Mouse (Mus musculus) C2C12 (cell line): Measurements from ENCODE around the gene Fyb2.

Experiments used
- CEBPB ChIP-seq: IDR thresholded peaks from one replicate; pipeline ENCODE4 v1.6.1; 2011; ENCODE audit warnings: low read depth, mild to moderate bottlenecking, control low read depth, moderate library complexity
- CTCF ChIP-seq: IDR thresholded peaks from one replicate; pipeline ENCODE4 v1.5.1; 2011; ENCODE audit not compliant: control insufficient read depth, insufficient read depth, insufficient read length
- FOSL1 ChIP-seq: IDR thresholded peaks from one replicate; pipeline ENCODE4 v1.8.0; 2011; ENCODE audit warnings: mild to moderate bottlenecking, low read length; ENCODE audit not compliant: poor library complexity, insufficient read depth, severe bottlenecking
- MAX ChIP-seq: IDR thresholded peaks from one replicate; pipeline ENCODE4 v1.6.1; 2011; ENCODE audit warnings: mild to moderate bottlenecking, control low read depth
- MYOD1 ChIP-seq: IDR thresholded peaks from one replicate; pipeline ENCODE4 v1.6.1; 2011; ENCODE audit warnings: low read depth; ENCODE audit not compliant: control insufficient read depth, insufficient read length
- MYOG ChIP-seq: IDR thresholded peaks from one replicate; pipeline ENCODE4 v1.6.1; 2011; ENCODE audit not compliant: control insufficient read depth, insufficient read length; ENCODE audit errors: extremely low read depth
- USF1 ChIP-seq: IDR thresholded peaks from one replicate; pipeline ENCODE4 v1.6.1; 2011; ENCODE audit warnings: low read depth, mild to moderate bottlenecking, control low read depth, moderate library complexity

GRCm38 (mm10) chr4:104869581-104869980 lies 43.7 kb upstream of the Fyb2 start:
- no peak for TF ChIP-seq MYOD1
- TF ChIP-seq MAX = no peak
- TF ChIP-seq USF1 = no peak
- no peak for TF ChIP-seq CEBPB
- TF ChIP-seq CTCF = no peak
- no peak for TF ChIP-seq MYOG
- TF ChIP-seq FOSL1 = no peak
